Mouse (Mus musculus): ENCODE data around the gene Zfp112. TPM values are rescaled to one million over a fixed set of nuclear protein-coding genes. Genes with fewer than 3 reads are reported as not detected.

Zfp112 gene
- total and polyA plus RNA-seq, 3 experiments = 0.50 to 0.84 TPM; not detected in 1

GRCm38 (mm10) chr7:24087485-24088125, 24.5 kb upstream of the Zfp112 start:
- Histone ChIP-seq H3K27ac (ENCODE audit: control insufficient read depth, low read depth, low read length) (no peak overlapping the region), H3K4me3 (ENCODE audit: control insufficient read depth in 1 of 2, insufficient read depth in 1 of 2, low read depth in 2 of 2, low read length in 2 of 2) (no peak overlapping the region), H3K9ac (ENCODE audit: control insufficient read depth, low read depth, low read length, poor library complexity, severe bottlenecking) (no peak overlapping the region), H3K9me3 (replicated peaks; ENCODE audit: insufficient read depth, low read length) (no peaks in the 10 kb centered on the region), H3K36me3 (ENCODE audit: control insufficient read depth in 1 of 2, insufficient read depth in 2 of 2, low read length in 2 of 2) (peaks cover 3 to 5% of the 10 kb centered on the region in 2 experiments; a peak in 3 of 4 replicates), H3K4me1 (ENCODE audit: control insufficient read depth in 1 of 2, insufficient read depth in 2 of 2, low read length in 2 of 2) (peaks cover 0 to 16% of the 10 kb centered on the region in 2 experiments; a peak in 2 of 4 replicates), H3K27me3 (ENCODE audit: control insufficient read depth in 1 of 2, insufficient read depth in 2 of 2, low read length in 2 of 2) (no peaks in the 10 kb centered on the region), H3K79me2 (ENCODE audit: control insufficient read depth, insufficient read depth, low read length, poor library complexity) (peaks cover 20% of the 10 kb centered on the region)
- DNase-seq (ENCODE audit: low read depth, low spot score) = no peak
- TF ChIP-seq MAZ (IDR thresholded peaks at IDR 0.05; ENCODE audit: low read depth, low read length) = no peak
- no peak for TF ChIP-seq TAL1 (IDR thresholded peaks at IDR 0.05; ENCODE audit: low read length)
- no peak for TF ChIP-seq ZNF384 (IDR thresholded peaks at IDR 0.05; ENCODE audit: low read depth, low read length)
- TF ChIP-seq SMC3 (IDR thresholded peaks at IDR 0.05; ENCODE audit: low read depth, low read length) = no peak
- TF ChIP-seq CTCF (IDR thresholded peaks at IDR 0.05 in 2 of 3, conservative IDR thresholded peaks at IDR 0.05 in 1 of 3; ENCODE audit: control insufficient read depth in 1 of 3, insufficient read depth in 1 of 3, low read depth in 2 of 3, low read length in 3 of 3, poor library complexity in 1 of 3, severe bottlenecking in 1 of 3) = no peak
- TF ChIP-seq ZKSCAN1 (IDR thresholded peaks at IDR 0.05; ENCODE audit: low read depth, low read length) = no peak
- TF ChIP-seq HCFC1 (IDR thresholded peaks at IDR 0.05; ENCODE audit: low read depth, low read length) = no peak

DNA sequence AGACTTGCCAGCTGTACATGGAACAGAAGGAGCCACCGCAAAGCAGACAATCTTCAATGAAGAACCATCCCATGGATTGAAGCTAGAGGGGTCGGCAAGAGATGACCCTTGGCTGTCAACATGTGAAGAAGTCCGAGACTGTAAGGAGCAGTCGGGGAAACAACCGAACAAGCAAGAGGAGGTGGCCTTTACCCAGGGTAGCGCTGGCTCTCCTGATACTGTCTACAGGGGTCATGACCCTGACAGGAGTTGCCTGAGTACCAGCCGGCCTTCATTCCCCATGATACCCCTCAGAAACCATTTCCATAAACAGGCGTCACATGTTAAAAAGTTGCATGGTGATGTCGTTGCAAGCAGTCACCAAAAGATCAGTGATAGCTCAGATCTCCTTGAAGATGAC, 7.7 kb upstream of the Zfp112 start:
- Histone ChIP-seq H3K4me3 (ENCODE audit: control insufficient read depth in 1 of 2, insufficient read depth in 1 of 2, low read depth in 2 of 2, low read length in 2 of 2) (no peak overlapping the region), H3K27me3 (ENCODE audit: control insufficient read depth in 1 of 2, insufficient read depth in 2 of 2, low read length in 2 of 2) (no peaks in the 10 kb centered on the region), H3K79me2 (ENCODE audit: control insufficient read depth, insufficient read depth, low read length, poor library complexity) (no peaks in the 10 kb centered on the region), H3K9ac (ENCODE audit: control insufficient read depth, low read depth, low read length, poor library complexity, severe bottlenecking) (no peak overlapping the region), H3K27ac (ENCODE audit: control insufficient read depth, low read depth, low read length) (no peak overlapping the region), H3K9me3 (replicated peaks; ENCODE audit: insufficient read depth, low read length) (no peaks in the 10 kb centered on the region; the same call in 1 of the 2 replicates), H3K4me1 (ENCODE audit: control insufficient read depth in 1 of 2, insufficient read depth in 2 of 2, low read length in 2 of 2) (no peaks in the 10 kb centered on the region), H3K36me3 (ENCODE audit: control insufficient read depth in 1 of 2, insufficient read depth in 2 of 2, low read length in 2 of 2) (peaks cover 0 to 37% of the 10 kb centered on the region in 2 experiments; a peak in 2 of 4 replicates)
- no peak for TF ChIP-seq NRF1 (IDR thresholded peaks at IDR 0.05; ENCODE audit: insufficient read depth, low read depth, low read length, poor library complexity, severe bottlenecking)
- no peak for TF ChIP-seq GATA1 (IDR thresholded peaks at IDR 0.05; ENCODE audit: low read depth, low read length)
- no peak for TF ChIP-seq KAT2A (conservative IDR thresholded peaks at IDR 0.05; ENCODE audit: low read depth, low read length)
- no peak for TF ChIP-seq TCF12 (IDR thresholded peaks at IDR 0.05; ENCODE audit: low read depth, low read length)
- TF ChIP-seq USF2 (IDR thresholded peaks at IDR 0.05; ENCODE audit: borderline replicate concordance in 1 of 2, insufficient read depth in 1 of 2, low read depth in 1 of 2, low read length in 2 of 2) = no peak
- TF ChIP-seq POLR2A (IDR thresholded peaks at IDR 0.05; ENCODE audit: control insufficient read depth in 1 of 2, insufficient read depth in 1 of 2, low read depth in 1 of 2, low read length in 2 of 2, poor library complexity in 1 of 2) = no peak
- no peak for TF ChIP-seq ZC3H11A (IDR thresholded peaks at IDR 0.05; ENCODE audit: low read depth, low read length)
- no peak for TF ChIP-seq USF1 (IDR thresholded peaks at IDR 0.05; ENCODE audit: low read depth, low read length)
- DNase-seq (ENCODE audit: low read depth, low spot score) = no peak
